Mouse (Mus musculus) forebrain, embryonic 10.5 days (tissue): ENCODE results near the gene Fbxo5. TPM values are rescaled to one million over a fixed set of nuclear protein-coding genes. Genes with fewer than 3 reads are reported as not detected.
A peak's percentile ranks its signal among the peaks of the same experiment; 100 is the strongest.

ENCODE experiments used
- DNase-seq: peaks from one replicate; pipeline ENCODE4 v3.0.0-alpha.2; 2017; ENCODE audit warnings: low spot score; ENCODE audit errors: extremely low spot score
- H3K27ac ChIP-seq: fragments of 300-500 bp; sonication (generic); 2 replicates; pipeline ENCODE4 v1.5.1; 2016; ENCODE audit warnings: mild to moderate bottlenecking
- H3K27me3 ChIP-seq: fragments of 300-500 bp; sonication (generic); 2 replicates; pipeline ENCODE4 v1.6.1; 2016; ENCODE audit warnings: mild to moderate bottlenecking; ENCODE audit not compliant: poor library complexity, severe bottlenecking
- H3K36me3 ChIP-seq: fragments of 300-500 bp; sonication (generic); replicated peaks from 2 replicates; pipeline ENCODE4 v1.6.1; 2016; ENCODE audit warnings: mild to moderate bottlenecking, moderate library complexity
- H3K4me1 ChIP-seq: fragments of 300-500 bp; sonication (generic); 2 replicates; pipeline ENCODE4 v1.6.1; 2016
- H3K4me3 ChIP-seq: fragments of 300-500 bp; sonication (generic); 2 replicates; pipeline ENCODE4 v1.5.1; 2016; ENCODE audit warnings: mild to moderate bottlenecking, moderate library complexity
- H3K9me3 ChIP-seq: fragments of 300-500 bp; sonication (generic); 2 replicates; pipeline ENCODE4 v1.6.1; 2016; ENCODE audit warnings: mild to moderate bottlenecking, moderate library complexity
- WGBS: fragments of 180-500 bp; shearing (Covaris S2); methylation state at CpG from one replicate; pipeline ENCODE4 v1.1.7; 2016; 5-methylcytosine and 5-hydroxymethylcytosine counted together
- polyA plus RNA-seq: library from polyadenylated mRNA; unstranded; fragments of >200 nt; fragmentation: Nextera tagmentation; extraction: Ambion mirVana; gene quantifications from 2 replicates; pipeline ENCODE4 v1.2.1, GENCODE M21; 2016

Gene Fbxo5
- polyA plus RNA-seq, result 113 and 132 TPM in 2 replicates

DNA sequence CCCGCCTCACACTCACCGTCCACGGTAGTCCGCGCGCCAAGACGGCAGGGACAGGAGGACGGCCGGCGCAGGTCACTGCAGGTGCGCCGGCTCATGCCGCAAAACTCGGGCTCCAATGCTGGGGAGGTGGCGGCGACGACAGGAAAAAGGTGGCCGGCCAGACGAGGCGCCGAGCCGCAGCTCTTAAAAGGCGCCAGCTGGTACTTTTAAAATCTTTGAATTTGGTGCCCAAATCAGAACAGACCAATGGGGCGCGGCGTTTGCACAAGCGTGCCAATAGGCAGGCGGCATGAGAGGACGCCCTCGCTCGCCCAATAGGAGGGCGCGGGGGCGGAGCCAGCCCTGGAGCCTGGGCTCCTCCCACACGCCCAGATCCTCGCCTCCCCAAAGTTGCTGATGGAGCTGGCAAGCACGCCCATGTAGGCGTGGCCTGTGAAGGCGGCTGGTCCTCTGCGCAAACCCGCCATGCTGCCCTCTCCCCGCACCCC is at the start of gene Fbxo5:
Gene Fbxo5, minus strand, starts transcription at position 358 of the 488 bp plus-strand sequence.
- no peaks in the 10 kb centered on the region for H3K9me3 ChIP-seq
- under 1% methylated on average over 42 of the region's 42 CpGs for WGBS
- no peaks in the 10 kb centered on the region for H3K27me3 ChIP-seq
- peaks cover 31% of the 10 kb centered on the region for H3K36me3 ChIP-seq
- H3K4me1 ChIP-seq, result peaks cover 37% of the 10 kb centered on the region
- peak; percentile 94 for DNase-seq
- peak within 1 kb of the TSS; percentile 98 for H3K27ac ChIP-seq
- H3K4me3 ChIP-seq, result peak within 1 kb of the TSS; percentile 87

DNA sequence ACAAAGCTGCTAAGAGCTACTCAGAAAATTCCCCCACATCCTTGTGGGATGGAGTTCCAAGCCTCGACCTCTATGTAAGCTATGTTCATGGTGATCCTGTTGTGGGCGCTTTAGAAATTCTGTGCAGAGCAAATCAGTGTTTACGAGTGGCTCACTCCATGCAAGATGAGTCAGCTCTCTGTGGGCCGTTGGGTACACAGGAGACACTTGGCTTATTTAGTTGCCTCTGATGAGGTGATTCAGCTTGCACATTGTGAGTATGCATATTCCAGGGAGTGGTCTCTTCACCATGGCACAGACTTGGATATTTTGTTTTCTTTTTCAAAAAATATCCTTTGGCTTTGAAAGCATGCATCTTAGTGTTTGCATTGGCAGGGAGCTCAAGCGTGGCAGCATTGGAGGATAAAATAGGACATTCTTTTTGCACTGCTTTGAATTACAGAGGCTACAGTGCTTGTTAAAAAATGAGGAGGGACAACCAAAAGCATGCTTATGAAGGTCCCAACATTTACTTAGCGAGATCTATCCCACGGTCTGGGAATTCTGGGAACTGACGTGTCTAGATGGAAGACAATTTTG is 48.0 kb upstream of the Fbxo5 start:
- no peak for DNase-seq
- H3K27ac ChIP-seq, result no peak overlapping the region
- no peaks in the 10 kb centered on the region for H3K4me1 ChIP-seq
- no peaks in the 10 kb centered on the region for H3K9me3 ChIP-seq
- no peaks in the 10 kb centered on the region for H3K36me3 ChIP-seq
- WGBS, result 92% methylated on average over 8 of the region's 8 CpGs
- no peak overlapping the region for H3K4me3 ChIP-seq
- H3K27me3 ChIP-seq, result no peaks in the 10 kb centered on the region

DNA sequence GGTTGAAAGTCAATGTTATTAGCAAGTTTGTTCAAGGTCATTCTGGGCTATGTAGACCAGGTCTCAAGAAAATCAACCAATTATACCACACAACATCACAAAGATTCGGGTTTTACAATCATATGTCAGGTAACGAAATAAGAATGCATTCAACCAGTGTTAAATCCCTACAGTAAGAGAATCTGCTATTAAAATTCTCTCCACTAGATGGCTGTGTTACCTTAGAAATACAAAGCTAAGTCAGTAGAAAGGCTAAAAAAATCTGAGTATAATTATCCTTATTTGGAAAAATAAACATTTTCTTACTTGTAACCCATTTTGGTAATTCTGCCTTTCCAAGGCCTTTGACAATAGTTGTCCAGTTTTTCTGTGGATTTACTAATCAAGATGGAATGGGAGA is 41.5 kb upstream of the Fbxo5 start:
- WGBS, result 47% methylated on average over 2 of the region's 2 CpGs
- Histone ChIP-seq H3K36me3 (no peaks in the 10 kb centered on the region), H3K9me3 (no peaks in the 10 kb centered on the region), H3K27me3 (no peaks in the 10 kb centered on the region), H3K4me3 (no peak overlapping the region), H3K4me1 (no peaks in the 10 kb centered on the region), H3K27ac (no peak overlapping the region)
- no peak for DNase-seq

DNA sequence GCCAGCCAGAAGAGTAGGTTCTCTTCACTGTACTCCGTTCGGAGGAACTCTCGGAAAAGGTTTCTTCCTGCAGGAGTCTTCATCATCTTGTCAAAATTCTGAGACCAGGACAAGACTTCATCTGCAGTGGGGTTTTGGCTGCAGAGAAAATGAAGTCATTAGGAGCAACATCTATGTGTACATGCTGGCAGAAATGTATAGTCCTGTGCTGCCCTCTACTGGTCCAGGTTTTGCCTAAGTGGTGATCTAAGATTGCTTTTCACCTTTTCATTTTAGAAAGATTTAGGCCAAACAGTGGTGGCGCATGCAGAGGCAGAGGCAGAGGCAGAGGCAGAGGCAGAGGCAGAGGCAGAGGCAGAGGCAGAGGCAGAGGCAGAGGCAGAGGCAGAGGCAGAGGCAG is 36.0 kb upstream of the Fbxo5 start:
- Histone ChIP-seq H3K27me3 (no peaks in the 10 kb centered on the region), H3K27ac (no peak overlapping the region), H3K4me3 (no peak overlapping the region), H3K4me1 (no peaks in the 10 kb centered on the region), H3K36me3 (no peaks in the 10 kb centered on the region), H3K9me3 (no peaks in the 10 kb centered on the region)
- WGBS, result 86% methylated on average over 4 of the region's 4 CpGs
- DNase-seq, result peak; percentile 25

DNA sequence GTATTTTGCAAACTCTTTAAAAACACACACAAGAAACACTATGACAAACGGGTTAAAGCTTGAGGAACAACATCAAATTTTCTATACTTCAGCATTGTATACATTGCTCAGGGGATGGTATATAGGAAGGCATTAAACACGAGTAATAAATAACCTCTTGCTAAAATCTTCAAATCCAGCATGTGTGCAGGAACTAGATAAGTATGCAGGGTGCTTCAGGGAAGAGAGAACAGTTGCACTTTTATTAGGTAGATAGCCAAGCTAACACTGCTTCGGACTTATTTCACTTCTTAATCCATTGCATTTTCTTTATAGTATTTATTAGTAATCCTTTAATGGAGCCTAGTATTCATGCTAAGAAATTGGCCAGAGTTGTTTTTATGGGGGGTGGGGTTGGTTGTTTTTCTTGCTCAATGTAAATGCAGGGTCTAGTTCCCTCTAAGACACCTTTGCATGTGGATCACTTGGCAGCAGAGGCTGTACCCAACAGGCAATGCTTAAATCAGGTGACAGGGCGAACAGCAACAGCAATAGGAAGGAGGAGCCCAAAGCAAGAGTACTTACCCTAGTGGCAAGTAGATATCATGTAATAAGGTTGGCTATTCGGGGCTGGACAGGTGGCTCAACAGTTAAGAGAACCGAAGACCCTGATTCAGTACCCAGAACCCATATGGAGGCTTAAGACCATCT is 21.1 kb upstream of the Fbxo5 start:
- no peaks in the 10 kb centered on the region for H3K27me3 ChIP-seq
- no peaks in the 10 kb centered on the region for H3K9me3 ChIP-seq
- peaks cover 8% of the 10 kb centered on the region for H3K36me3 ChIP-seq
- DNase-seq, result no peak
- H3K27ac ChIP-seq, result no peak overlapping the region
- H3K4me1 ChIP-seq, result peaks cover 15% of the 10 kb centered on the region
- WGBS, result 83% methylated on average over 6 of the region's 6 CpGs
- no peak overlapping the region for H3K4me3 ChIP-seq

DNA sequence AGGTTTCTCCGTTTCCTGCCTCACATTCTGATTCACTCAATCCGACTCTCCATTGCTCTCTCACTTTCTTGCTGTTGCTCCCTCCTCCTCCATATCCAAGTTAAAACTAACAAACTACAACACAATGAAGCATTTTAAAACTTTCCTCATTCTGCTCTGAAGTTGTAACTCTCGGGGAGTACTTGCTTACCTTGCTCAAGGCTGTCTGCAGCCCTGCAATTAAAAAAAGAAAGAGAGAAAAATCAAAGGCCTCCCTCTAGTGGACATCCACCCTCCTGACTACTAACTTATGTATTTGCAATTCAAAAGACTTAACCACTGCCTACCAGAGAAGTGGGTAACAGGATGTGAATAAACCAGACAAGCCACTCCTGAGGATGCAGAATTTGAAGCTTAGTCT is 19.4 kb upstream of the Fbxo5 start:
- Histone ChIP-seq H3K27ac (peak overlapping the region; percentile 90), H3K4me1 (peaks cover 15% of the 10 kb centered on the region), H3K36me3 (peaks cover 20% of the 10 kb centered on the region), H3K9me3 (no peaks in the 10 kb centered on the region), H3K27me3 (no peaks in the 10 kb centered on the region), H3K4me3 (peak overlapping the region; percentile 82)
- peak; percentile 26 for DNase-seq
- WGBS, result 2% methylated on average over 3 of the region's 3 CpGs

DNA sequence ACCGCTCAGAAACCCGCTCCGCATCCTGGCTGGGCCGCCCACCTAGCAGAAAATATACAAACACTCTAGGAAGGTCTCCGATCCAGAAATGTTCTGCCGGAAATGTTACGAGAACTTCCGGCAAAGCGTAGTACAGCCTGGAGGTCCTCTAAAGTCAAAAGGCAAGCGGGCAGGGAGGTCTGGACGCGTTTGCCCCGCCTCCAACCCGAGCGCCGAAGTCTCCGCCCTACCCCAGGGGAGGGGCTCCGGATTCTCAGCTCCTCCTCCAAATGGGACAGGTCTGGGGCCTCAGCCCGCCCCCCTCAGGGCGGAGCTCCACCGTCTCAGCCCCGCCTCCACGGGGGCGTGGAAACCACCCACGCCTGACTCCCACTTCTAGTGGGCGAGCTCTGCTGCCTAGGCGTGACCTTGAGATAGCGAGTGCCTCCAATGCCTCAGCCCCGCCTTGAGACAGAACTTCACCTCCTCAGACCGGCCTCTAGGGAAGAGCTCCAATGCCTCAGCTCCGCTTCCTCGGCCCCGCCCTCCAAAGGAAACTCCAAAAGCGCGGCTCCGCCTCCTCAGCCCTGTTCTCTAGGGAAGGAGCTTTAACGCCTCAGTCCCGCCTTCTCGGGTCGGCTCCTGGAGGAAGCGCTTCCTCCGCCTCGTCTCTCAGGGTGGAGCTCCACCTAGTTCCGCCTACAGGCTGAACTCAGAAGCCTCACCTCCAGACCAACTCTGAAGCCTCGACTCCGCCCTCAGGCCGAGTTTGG is 18.5 kb upstream of the Fbxo5 start, which contains the start of gene Mtrf1l:
Gene Mtrf1l, minus strand, starts transcription at position 171 of the 752 bp plus-strand sequence.
- Histone ChIP-seq H3K9me3 (no peaks in the 10 kb centered on the region), H3K27me3 (no peaks in the 10 kb centered on the region), H3K27ac (peak within 1 kb of the TSS; percentile 90), H3K4me3 (peak within 1 kb of the TSS; percentile 82), H3K36me3 (peaks cover 29% of the 10 kb centered on the region), H3K4me1 (peaks cover 15% of the 10 kb centered on the region)
- under 1% methylated on average over 47 of the region's 47 CpGs for WGBS
- peak; percentile 96 for DNase-seq

DNA sequence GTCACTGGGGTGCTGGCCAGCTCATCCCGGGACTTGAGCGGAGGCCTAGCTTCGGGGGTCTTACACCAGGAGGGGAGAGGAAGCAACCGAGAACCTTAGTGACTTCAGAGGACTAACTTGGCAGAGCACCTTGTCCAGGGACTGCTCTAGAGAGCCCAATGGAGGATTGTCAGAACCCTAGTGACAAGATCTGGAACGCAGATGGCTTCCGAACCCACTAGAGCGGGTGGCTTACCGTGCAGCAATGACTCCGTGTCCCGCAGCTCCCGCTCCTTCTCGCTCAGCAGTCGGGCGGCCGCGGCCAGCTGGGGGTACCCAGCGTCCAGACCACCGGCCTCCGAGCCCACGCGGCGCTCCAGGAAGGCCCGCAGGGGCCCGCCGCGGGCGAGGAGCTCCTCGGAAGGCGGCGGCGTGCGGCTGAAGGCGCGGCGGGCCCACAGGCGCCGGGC is 17.9 kb upstream of the Fbxo5 start:
- H3K36me3 ChIP-seq, result peaks cover 35% of the 10 kb centered on the region
- H3K4me1 ChIP-seq, result peaks cover 15% of the 10 kb centered on the region
- H3K9me3 ChIP-seq, result no peaks in the 10 kb centered on the region
- H3K4me3 ChIP-seq, result peak overlapping the region; percentile 82
- no peak for DNase-seq
- peak overlapping the region; percentile 90 for H3K27ac ChIP-seq
- H3K27me3 ChIP-seq, result no peaks in the 10 kb centered on the region
- 1% methylated on average over 37 of the region's 37 CpGs for WGBS

DNA sequence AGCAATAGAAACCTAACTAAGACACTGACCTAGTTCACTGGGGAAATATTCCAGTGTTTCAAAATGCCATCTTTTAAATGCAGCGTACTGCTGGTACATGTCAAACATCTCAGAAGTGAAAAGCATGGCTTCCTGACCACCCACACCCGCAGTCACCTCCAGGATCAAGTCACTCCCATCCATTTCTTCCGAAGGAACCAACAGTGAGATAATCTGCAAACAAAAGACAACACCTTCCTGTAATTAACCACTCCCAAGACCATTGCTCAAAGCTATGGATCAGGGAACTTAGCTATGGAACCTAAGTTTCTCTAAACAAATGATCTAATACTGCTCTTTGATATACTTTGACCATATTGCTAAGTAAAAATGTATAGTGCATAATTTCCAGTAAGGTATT is 13.4 kb upstream of the Fbxo5 start:
- H3K9me3 ChIP-seq, result no peaks in the 10 kb centered on the region
- no peak for DNase-seq
- H3K36me3 ChIP-seq, result peaks cover 79% of the 10 kb centered on the region
- H3K27ac ChIP-seq, result no peak overlapping the region
- no peak overlapping the region for H3K4me3 ChIP-seq
- WGBS, result 95% methylated on average over 3 of the region's 3 CpGs
- peaks cover 15% of the 10 kb centered on the region for H3K4me1 ChIP-seq
- H3K27me3 ChIP-seq, result no peaks in the 10 kb centered on the region

DNA sequence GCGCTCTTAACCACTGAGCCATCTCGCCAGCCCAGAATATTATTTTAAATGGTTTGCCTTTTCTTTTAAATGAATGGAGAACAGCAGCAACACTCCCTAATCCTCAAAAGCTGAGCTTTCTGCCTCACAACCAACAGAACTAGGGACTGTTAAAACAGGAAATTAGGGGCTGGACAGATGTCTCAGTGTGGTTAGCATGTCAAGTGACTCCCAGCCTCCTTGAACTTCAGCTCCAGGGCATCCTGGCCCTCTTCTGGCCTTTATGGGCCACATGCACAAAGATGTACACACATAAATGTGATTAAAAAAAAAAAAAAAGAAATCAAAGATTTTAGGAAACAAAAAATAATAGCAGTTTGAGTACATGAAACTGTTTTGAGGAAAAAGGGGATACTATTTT is 10.6 kb upstream of the Fbxo5 start:
- Histone ChIP-seq H3K9me3 (no peaks in the 10 kb centered on the region), H3K27ac (no peak overlapping the region), H3K4me1 (no peaks in the 10 kb centered on the region), H3K4me3 (no peak overlapping the region), H3K36me3 (peaks cover 96% of the 10 kb centered on the region), H3K27me3 (no peaks in the 10 kb centered on the region)
- WGBS, result 99% methylated on average over 2 of the region's 2 CpGs
- no peak for DNase-seq

DNA sequence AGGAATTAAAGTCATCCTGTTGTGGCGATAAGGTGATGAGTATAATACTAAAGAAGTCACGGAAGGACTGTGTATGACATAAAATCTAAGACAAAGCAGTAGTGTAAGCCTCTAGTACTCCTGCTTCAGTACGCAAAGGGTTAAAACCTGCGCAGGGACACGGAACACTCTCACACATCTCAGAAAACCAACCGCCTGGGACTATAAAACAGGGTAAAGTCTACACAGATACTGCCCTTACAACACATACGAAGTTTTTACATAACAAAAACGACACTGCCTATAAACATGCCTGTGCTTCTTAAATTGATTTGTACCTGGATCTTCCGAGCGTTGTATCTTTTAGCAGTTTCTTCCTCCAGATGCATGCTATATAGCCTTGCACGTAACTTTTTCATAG is 8.3 kb upstream of the Fbxo5 start:
- Histone ChIP-seq H3K9me3 (no peaks in the 10 kb centered on the region), H3K27me3 (no peaks in the 10 kb centered on the region), H3K27ac (no peak overlapping the region), H3K4me3 (no peak overlapping the region), H3K4me1 (no peaks in the 10 kb centered on the region), H3K36me3 (peaks cover 76% of the 10 kb centered on the region)
- DNase-seq, result no peak
- WGBS, result 94% methylated on average over 11 of the region's 11 CpGs

DNA sequence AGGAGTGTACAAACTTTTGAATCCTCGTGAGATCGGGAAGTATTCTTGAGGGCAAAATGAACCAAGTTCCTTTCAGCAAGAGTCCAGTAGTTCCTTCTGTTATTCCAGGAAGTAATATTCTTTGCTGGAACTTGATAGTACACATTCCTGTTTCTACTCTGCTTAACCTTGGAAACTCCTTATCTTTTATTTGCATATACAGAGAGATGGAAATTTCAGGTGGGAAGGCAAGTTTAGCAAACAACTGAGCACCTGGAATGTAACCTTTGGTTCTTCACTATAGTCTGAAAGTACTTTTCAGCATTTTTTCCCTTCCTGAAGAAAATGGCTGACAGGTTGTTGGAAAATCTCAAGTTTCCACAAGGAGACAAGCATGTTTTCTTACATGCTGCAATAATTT is 2.3 kb upstream of the Fbxo5 start:
- no peak for DNase-seq
- WGBS, result 92% methylated on average over 2 of the region's 2 CpGs
- H3K4me1 ChIP-seq, result peaks cover 19% of the 10 kb centered on the region
- H3K27me3 ChIP-seq, result no peaks in the 10 kb centered on the region
- H3K9me3 ChIP-seq, result no peaks in the 10 kb centered on the region
- H3K4me3 ChIP-seq, result no peak overlapping the region
- peaks cover 25% of the 10 kb centered on the region for H3K36me3 ChIP-seq
- H3K27ac ChIP-seq, result no peak overlapping the region

DNA sequence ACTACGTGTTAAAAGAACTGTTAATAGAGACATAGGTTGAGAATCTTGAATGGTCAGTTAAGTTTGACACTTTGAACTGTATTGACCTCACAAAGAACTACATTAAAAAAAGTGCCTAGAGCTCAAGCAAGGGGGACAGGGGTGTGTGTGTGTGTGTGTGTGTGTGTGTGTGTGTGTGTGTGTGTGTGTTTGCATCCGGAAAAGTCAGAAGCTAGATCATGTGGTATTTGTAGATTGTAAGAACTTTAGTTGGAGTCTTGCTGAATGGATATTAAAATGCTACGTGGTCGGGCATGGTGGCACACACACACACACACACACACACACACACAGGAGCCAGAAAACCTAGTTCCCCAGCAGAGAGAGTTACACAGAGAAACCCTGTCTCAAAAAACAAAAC is 1.6 kb upstream of the Fbxo5 start:
- DNase-seq, result no peak

More for the DNA sequence above, 1.6 kb upstream of the Fbxo5 start:
- H3K27me3 ChIP-seq, result no peaks in the 10 kb centered on the region
- H3K9me3 ChIP-seq, result no peaks in the 10 kb centered on the region
- H3K27ac ChIP-seq, result no peak overlapping the region
- WGBS, result 91% methylated on average over 4 of the region's 4 CpGs
- H3K36me3 ChIP-seq, result peaks cover 25% of the 10 kb centered on the region
- H3K4me1 ChIP-seq, result peaks cover 26% of the 10 kb centered on the region
- H3K4me3 ChIP-seq, result no peak overlapping the region
